Mouse (Mus musculus): Measurements from ENCODE around the gene Hsd3b7. TPM values are rescaled to one million over a fixed set of nuclear protein-coding genes. Genes with fewer than 3 reads are reported as not detected.

Hsd3b7 gene
- polyA plus RNA-seq, 1 experiment: 6.1 TPM

- Histone ChIP-seq H3K27me3 (ENCODE audit: control insufficient read depth, insufficient read depth, low read length) (no peaks in the 10 kb centered on the region), H3K4me1 (ENCODE audit: control insufficient read depth, insufficient read depth, low read length) (no peaks in the 10 kb centered on the region), H3K27ac (ENCODE audit: control insufficient read depth, insufficient read depth, low read depth, low read length) (no peak overlapping the region), H3K4me3 (ENCODE audit: control insufficient read depth, low read depth, low read length) (no peak overlapping the region), H3K36me3 (ENCODE audit: control insufficient read depth, insufficient read depth, low read length) (no peaks in the 10 kb centered on the region)
- TF ChIP-seq POLR2A (IDR thresholded peaks at IDR 0.05; ENCODE audit: control insufficient read depth, low read depth, low read length) (no peak), CTCF (IDR thresholded peaks at IDR 0.05; ENCODE audit: control insufficient read depth, insufficient read depth, insufficient replicate concordance, low read depth, low read length) (no peak)
These were observed 49.8 kb downstream of the Hsd3b7 start for GRCm38 (mm10) chr7:127849973-127850875.

GRCm38 (mm10) chr7:127850906-127851305 lies 50.5 kb downstream of the Hsd3b7 start:
- no peak for TF ChIP-seq CTCF (IDR thresholded peaks at IDR 0.05; ENCODE audit: control insufficient read depth, insufficient read depth, insufficient replicate concordance, low read depth, low read length)
- no peak for TF ChIP-seq POLR2A (IDR thresholded peaks at IDR 0.05; ENCODE audit: control insufficient read depth, low read depth, low read length)
- H3K27me3 ChIP-seq (ENCODE audit: control insufficient read depth, insufficient read depth, low read length): no peaks in the 10 kb centered on the region
- H3K4me3 ChIP-seq (ENCODE audit: control insufficient read depth, low read depth, low read length): no peak overlapping the region
- no peaks in the 10 kb centered on the region for H3K36me3 ChIP-seq (ENCODE audit: control insufficient read depth, insufficient read depth, low read length)
- H3K4me1 ChIP-seq (ENCODE audit: control insufficient read depth, insufficient read depth, low read length): no peaks in the 10 kb centered on the region
- no peak overlapping the region for H3K27ac ChIP-seq (ENCODE audit: control insufficient read depth, insufficient read depth, low read depth, low read length)

Other genes starting within 250 kb of the Hsd3b7 start
- gene Tmem265, start 239.2 kb upstream of the Hsd3b7 start, polyA plus RNA-seq (2012; rRNA removed): 4.3 and 4.5 TPM in 2 replicates
- 1,776 and 1,820 TPM in 2 replicates for gene Phkg2, start 227.3 kb upstream of the Hsd3b7 start, polyA plus RNA-seq (2012; rRNA removed)
- 200 and 220 TPM in 2 replicates for gene Ccdc189, start 212.0 kb upstream of the Hsd3b7 start, polyA plus RNA-seq (2012; rRNA removed)
- 56.5 and 63.5 TPM in 2 replicates for gene Rnf40, start 211.8 kb upstream of the Hsd3b7 start, polyA plus RNA-seq (2012; rRNA removed)
- 10.4 and 14.9 TPM in 2 replicates for gene Zfp629, start 184.8 kb upstream of the Hsd3b7 start, polyA plus RNA-seq (2012; rRNA removed)
- gene Bcl7c, start 91.7 kb upstream of the Hsd3b7 start, polyA plus RNA-seq (2012; rRNA removed): 69.0 and 79.6 TPM in 2 replicates
- 4.7 and 5.1 TPM in 2 replicates for gene Ctf1, start 87.9 kb upstream of the Hsd3b7 start, polyA plus RNA-seq (2012; rRNA removed)
- 0.07 TPM in 1 of 2 replicates, not detected in the other for gene Ctf2, start 68.4 kb upstream of the Hsd3b7 start, polyA plus RNA-seq (2012; rRNA removed)
- gene Fbxl19, start 56.1 kb upstream of the Hsd3b7 start, polyA plus RNA-seq (2012; rRNA removed): 36.9 and 37.2 TPM in 2 replicates
- gene Orai3, start 30.8 kb upstream of the Hsd3b7 start, polyA plus RNA-seq (2012; rRNA removed): 13.8 and 13.9 TPM in 2 replicates
- gene Setd1a, start 23.9 kb upstream of the Hsd3b7 start, polyA plus RNA-seq (2012; rRNA removed): 15.9 and 18.2 TPM in 2 replicates
- gene Gm49388, start 15.0 kb upstream of the Hsd3b7 start, polyA plus RNA-seq (2012; rRNA removed): not detected in 2 replicates
- 18.3 and 19.4 TPM in 2 replicates for gene Stx4a, start 23.7 kb downstream of the Hsd3b7 start, polyA plus RNA-seq (2012; rRNA removed)
- gene Stx1b, start 23.9 kb downstream of the Hsd3b7 start, polyA plus RNA-seq (2012; rRNA removed): 2.2 and 2.4 TPM in 2 replicates
- gene Zfp646, start 75.6 kb downstream of the Hsd3b7 start, polyA plus RNA-seq (2012; rRNA removed): 57.9 and 60.3 TPM in 2 replicates
- 3.2 TPM in 2 replicates for gene Zfp668, start 76.2 kb downstream of the Hsd3b7 start, polyA plus RNA-seq (2012; rRNA removed)
- 0.76 and 0.88 TPM in 2 replicates for gene Prss53, start 90.4 kb downstream of the Hsd3b7 start, polyA plus RNA-seq (2012; rRNA removed)
- not detected in 2 replicates for gene Gm21974, start 94.8 kb downstream of the Hsd3b7 start, polyA plus RNA-seq (2012; rRNA removed)
- 29.3 and 39.0 TPM in 2 replicates for gene Vkorc1, start 95.0 kb downstream of the Hsd3b7 start, polyA plus RNA-seq (2012; rRNA removed)
- gene Bckdk, start 103.5 kb downstream of the Hsd3b7 start, polyA plus RNA-seq (2012; rRNA removed): 7.9 and 10.6 TPM in 2 replicates
- 98.4 and 105 TPM in 2 replicates for gene Kat8, start 111.9 kb downstream of the Hsd3b7 start, polyA plus RNA-seq (2012; rRNA removed)
- gene Prss8, start 129.5 kb downstream of the Hsd3b7 start, polyA plus RNA-seq (2012; rRNA removed): 0.26 and 4.0 TPM in 2 replicates
- gene Prss36, start 146.1 kb downstream of the Hsd3b7 start, polyA plus RNA-seq (2012; rRNA removed): 5.9 and 6.3 TPM in 2 replicates
- 271 and 306 TPM in 2 replicates for gene Fus, start 166.9 kb downstream of the Hsd3b7 start, polyA plus RNA-seq (2012; rRNA removed)
- 2.9 and 3.1 TPM in 2 replicates for gene Pycard, start 193.3 kb downstream of the Hsd3b7 start, polyA plus RNA-seq (2012; rRNA removed)
- gene Trim72, start 203.3 kb downstream of the Hsd3b7 start, polyA plus RNA-seq (2012; rRNA removed): 0.25 and 0.32 TPM in 2 replicates

Measured in testis, adult 2 months (tissue).